ENCODE assay signal across 7 mouse cellular contexts in genomic region chr5:28465526-28465925, GRCm38 (mm10). TPM values are rescaled to one million over a fixed set of nuclear protein-coding genes. Genes with fewer than 3 reads are reported as not detected.
A peak's percentile ranks its signal among the peaks of the same experiment; 100 is the strongest.
DNase-seq lines count a peak whose midpoint lies in the region; ATAC-seq and TF ChIP-seq lines count a peak whose summit lies in the region.

No protein-coding gene starts in this region.

- H3K27me3 ChIP-seq in forebrain, embryonic 14.5 days (replicated peaks; ENCODE audit: control insufficient read depth, insufficient read depth, low read length), result peaks cover 86% of the 10 kb centered on the region
- H3K27me3 ChIP-seq in stomach, embryonic 16.5 days (ENCODE audit: control insufficient read depth, insufficient read depth, low read length), result peaks cover 78% of the 10 kb centered on the region
- peaks cover 5% of the 10 kb centered on the region; the same call in 1 of the 2 replicates for H3K27me3 ChIP-seq in cerebellum, adult 2 months (ENCODE audit: control insufficient read depth, insufficient read depth, low read length)

- 2% methylated on average over 18 of the region's 18 CpGs for WGBS in lung, adult 2 months
- under 1% methylated on average over 18 of the region's 18 CpGs for WGBS in forebrain, embryonic 14.5 days
- under 1% methylated on average over 18 of the region's 18 CpGs for WGBS in stomach, embryonic 16.5 days
- under 1% methylated on average over 18 of the region's 18 CpGs for WGBS in cerebellum, adult 2 months

- ATAC-seq in forebrain, embryonic 14.5 days, result no peak
- no peak for ATAC-seq in stomach, embryonic 16.5 days (ENCODE audit: insufficient read depth, low FRiP score)

- H3K9me3 ChIP-seq in forebrain, embryonic 14.5 days (replicated peaks; ENCODE audit: control insufficient read depth, low read length), result no peaks in the 10 kb centered on the region
- H3K9me3 ChIP-seq in stomach, embryonic 16.5 days (replicated peaks; ENCODE audit: control insufficient read depth, low read length), result no peaks in the 10 kb centered on the region

- no peaks in the 10 kb centered on the region; the same call in 1 of the 2 replicates for H3K4me1 ChIP-seq in lung, adult 2 months (ENCODE audit: control insufficient read depth, insufficient read depth, low read length)
- 0 out of 2 replicates have a peak, but pooled peaks cover 7% of the 10 kb centered on the region for H3K4me1 ChIP-seq in forebrain, embryonic 14.5 days (ENCODE audit: control insufficient read depth, insufficient read depth, low read length)
- peaks cover 6% of the 10 kb centered on the region for H3K4me1 ChIP-seq in stomach, embryonic 16.5 days (ENCODE audit: control insufficient read depth, insufficient read depth, low read length)
- H3K4me1 ChIP-seq in cerebellum, adult 2 months (ENCODE audit: control insufficient read depth, insufficient read depth, low read length), result no peaks in the 10 kb centered on the region

- H3K9ac ChIP-seq in forebrain, embryonic 14.5 days (ENCODE audit: low read length), result peak overlapping the region; percentile 58; the same call in 1 of the 2 replicates
- peak overlapping the region; percentile 77 for H3K9ac ChIP-seq in stomach, embryonic 16.5 days (ENCODE audit: low read length)

- H3K4me3 ChIP-seq in lung, adult 2 months (replicated peaks; ENCODE audit: extremely low read depth, low read depth, low read length), result peak overlapping the region; percentile 4
- H3K4me3 ChIP-seq in forebrain, embryonic 14.5 days (ENCODE audit: low read depth, low read length), result peak overlapping the region; percentile 42
- H3K4me3 ChIP-seq in stomach, embryonic 16.5 days (replicated peaks; ENCODE audit: low read length), result peak overlapping the region; percentile 57
- H3K4me3 ChIP-seq in cerebellum, adult 2 months (replicated peaks; ENCODE audit: insufficient read depth, low read depth, low read length), result no peak overlapping the region

- TF ChIP-seq POLR2A in lung, adult 2 months (IDR thresholded peaks at IDR 0.05; ENCODE audit: borderline replicate concordance, extremely low read depth, low read depth, low read length), result no peak
- no peak for TF ChIP-seq POLR2A in cerebellum, adult 2 months (IDR thresholded peaks at IDR 0.05; ENCODE audit: borderline replicate concordance, insufficient read depth, low read length)

- H3K27ac ChIP-seq in forebrain, embryonic 14.5 days (ENCODE audit: low read depth, low read length), result no peak overlapping the region
- H3K27ac ChIP-seq in stomach, embryonic 16.5 days (ENCODE audit: low read length), result peak overlapping the region; percentile 88
- H3K27ac ChIP-seq in cerebellum, adult 2 months (ENCODE audit: insufficient read depth, low read length), result no peak overlapping the region

- peak overlapping the region; percentile 72 for H3K4me2 ChIP-seq in forebrain, embryonic 14.5 days (ENCODE audit: low read length)
- peak overlapping the region; percentile 66 for H3K4me2 ChIP-seq in stomach, embryonic 16.5 days (ENCODE audit: low read depth, low read length)

- TF ChIP-seq CTCF in lung, adult 2 months (IDR thresholded peaks at IDR 0.05; ENCODE audit: insufficient read depth, low read length), result no peak
- no peak for TF ChIP-seq CTCF in cerebellum, adult 2 months (IDR thresholded peaks at IDR 0.05; ENCODE audit: borderline replicate concordance, insufficient read depth, low read depth, low read length)

- no peaks in the 10 kb centered on the region for H3K36me3 ChIP-seq in forebrain, embryonic 14.5 days (ENCODE audit: control insufficient read depth, insufficient read depth, low read length)
- no peaks in the 10 kb centered on the region for H3K36me3 ChIP-seq in stomach, embryonic 16.5 days (ENCODE audit: control insufficient read depth, insufficient read depth, low read length)

- DNase-seq in lung, adult 2 months, result peak; percentile 19
- DNase-seq in lung, postnatal 10 days, result no peak
- no peak for DNase-seq in forebrain, embryonic 14.5 days (ENCODE audit: low spot score)
- peak; percentile 47 to 55 for DNase-seq in kidney, postnatal 36 days
- no peak for DNase-seq in cerebellum, adult 2 months
- no peak for DNase-seq in layer of hippocampus, postnatal 10 days (ENCODE audit: low spot score in 2 of 2)

RNA-seq across cellular contexts. Expression of gene Shh, which starts 1.5 kb away (rescaled TPM):
- 7.7 and 11.9 TPM in 2 replicates for polyA plus RNA-seq in lung, adult 2 months (2012; rRNA removed)
- 0.70 and 0.84 TPM in 2 replicates for polyA plus RNA-seq in forebrain, embryonic 14.5 days (2014; fragmentation: Nextera tagmentation; extraction: Ambion mirVana)
- 3.4 and 4.1 TPM in 2 replicates for polyA plus RNA-seq in stomach, embryonic 16.5 days (2015; fragmentation: Nextera tagmentation; extraction: Ambion mirVana)
- polyA plus RNA-seq in cerebellum, adult 2 months (2012; rRNA removed), result 5.1 TPM in 2 replicates
- total RNA-seq in layer of hippocampus, postnatal 10 days (2021), result 1 to 10 TPM in 1 of 2 experiments, under 1 TPM in 1; 0.94 to 1.1 TPM

Comparison
In these comparisons a context has a peak if more than half of its experiments do, and no peak if none do; other contexts are left out.
1. DNase-seq: peak in lung, adult 2 months (single experiment) and kidney, postnatal 36 days (2 of 2); none in lung, postnatal 10 days (single experiment), forebrain, embryonic 14.5 days (single experiment), cerebellum, adult 2 months (0 of 2) and layer of hippocampus, postnatal 10 days (0 of 2).